Mouse (Mus musculus) right cerebral cortex, postnatal 4 days (tissue): Measurements from ENCODE around the gene Pgbd5.
"Not testable (repeated sequence)": the region's sequence is repeated elsewhere in the genome, so short reads cannot be mapped to it uniquely, and the experiment has no call there.

ENCODE experiments used
- DNase-seq: peaks from one replicate; pipeline ENCODE4 v3.0.0-alpha.2; 2022

Pgbd5 gene

GRCm38 (mm10) chr8:124429417-124429816 lies 10.0 kb downstream of the Pgbd5 start:
- DNase-seq, result peak; percentile 44

- DNase-seq, result not testable (repeated sequence)
Measured at GRCm38 (mm10) chr8:124428721-124429120, 10.7 kb downstream of the Pgbd5 start.

- no peak for DNase-seq
Measured at GRCm38 (mm10) chr8:124421413-124421812, 18.0 kb downstream of the Pgbd5 start.

GRCm38 (mm10) chr8:124418927-124419326 lies 20.5 kb downstream of the Pgbd5 start:
- DNase-seq, result no peak

- no peak for DNase-seq
Measured at GRCm38 (mm10) chr8:124418185-124418584, 21.3 kb downstream of the Pgbd5 start.

GRCm38 (mm10) chr8:124416646-124417045 lies 22.8 kb downstream of the Pgbd5 start:
- DNase-seq, result no peak

GRCm38 (mm10) chr8:124415789-124416188 lies 23.7 kb downstream of the Pgbd5 start:
- DNase-seq, result no peak

GRCm38 (mm10) chr8:124415002-124415401 lies 24.5 kb downstream of the Pgbd5 start:
- DNase-seq, result no peak

GRCm38 (mm10) chr8:124413244-124413965 lies 26.1 kb downstream of the Pgbd5 start:
- no peak for DNase-seq

- no peak for DNase-seq
Measured at GRCm38 (mm10) chr8:124412496-124413243, 26.8 kb downstream of the Pgbd5 start.

GRCm38 (mm10) chr8:124404471-124405260 lies 34.8 kb downstream of the Pgbd5 start:
- DNase-seq, result no peak

GRCm38 (mm10) chr8:124403876-124404275 lies 35.6 kb downstream of the Pgbd5 start:
- DNase-seq, result no peak

GRCm38 (mm10) chr8:124399403-124399861 lies 40.0 kb downstream of the Pgbd5 start:
- peak; percentile 36 for DNase-seq

- peak; percentile 39 for DNase-seq
Measured at GRCm38 (mm10) chr8:124398843-124399402, 40.5 kb downstream of the Pgbd5 start.

GRCm38 (mm10) chr8:124397321-124398065 lies 42.0 kb downstream of the Pgbd5 start:
- peak; percentile 42 for DNase-seq

- DNase-seq, result no peak
Measured at GRCm38 (mm10) chr8:124396531-124396930, 42.9 kb downstream of the Pgbd5 start.

GRCm38 (mm10) chr8:124395392-124395791 lies 44.1 kb downstream of the Pgbd5 start:
- DNase-seq, result no peak

- no peak for DNase-seq
Measured at GRCm38 (mm10) chr8:124394951-124395350, 44.5 kb downstream of the Pgbd5 start.

- no peak for DNase-seq
Measured at GRCm38 (mm10) chr8:124393927-124394326, 45.5 kb downstream of the Pgbd5 start.

- DNase-seq, result no peak
Measured at GRCm38 (mm10) chr8:124393013-124393412, 46.4 kb downstream of the Pgbd5 start.

GRCm38 (mm10) chr8:124392271-124393012 lies 47.0 kb downstream of the Pgbd5 start:
- DNase-seq, result no peak
